Mouse (Mus musculus): ENCODE measurements around the gene Mrgpre. TPM values are rescaled to one million over a fixed set of nuclear protein-coding genes. Genes with fewer than 3 reads are reported as not detected.

Mrgpre gene
- total RNA-seq, 1 experiment from 2014 or later, result 2.7 TPM

DNA sequence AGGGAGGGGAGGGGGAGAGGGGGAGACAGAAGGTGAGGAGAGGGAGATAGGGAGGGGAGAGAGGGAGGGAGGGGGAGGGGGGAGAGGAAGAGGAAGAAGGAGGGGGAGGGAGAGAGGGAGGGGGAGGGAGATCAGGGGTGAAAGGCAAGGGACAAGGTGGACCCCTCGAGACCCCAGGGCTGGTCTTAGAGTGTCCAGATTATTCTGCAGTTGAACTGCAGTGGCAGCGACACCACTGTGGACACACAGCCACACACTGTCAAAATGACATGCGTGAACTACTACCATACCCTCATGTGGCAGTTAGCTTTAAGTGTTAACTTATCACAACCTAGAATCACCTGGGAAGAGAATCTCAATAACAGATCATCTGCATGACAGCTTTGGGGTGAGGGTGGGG is 35.3 kb downstream of the Mrgpre start:
- ATAC-seq (ENCODE audit: extremely low read depth, insufficient number of reproducible peaks, low FRiP score, poor library complexity, severe bottlenecking), result no peak

DNA sequence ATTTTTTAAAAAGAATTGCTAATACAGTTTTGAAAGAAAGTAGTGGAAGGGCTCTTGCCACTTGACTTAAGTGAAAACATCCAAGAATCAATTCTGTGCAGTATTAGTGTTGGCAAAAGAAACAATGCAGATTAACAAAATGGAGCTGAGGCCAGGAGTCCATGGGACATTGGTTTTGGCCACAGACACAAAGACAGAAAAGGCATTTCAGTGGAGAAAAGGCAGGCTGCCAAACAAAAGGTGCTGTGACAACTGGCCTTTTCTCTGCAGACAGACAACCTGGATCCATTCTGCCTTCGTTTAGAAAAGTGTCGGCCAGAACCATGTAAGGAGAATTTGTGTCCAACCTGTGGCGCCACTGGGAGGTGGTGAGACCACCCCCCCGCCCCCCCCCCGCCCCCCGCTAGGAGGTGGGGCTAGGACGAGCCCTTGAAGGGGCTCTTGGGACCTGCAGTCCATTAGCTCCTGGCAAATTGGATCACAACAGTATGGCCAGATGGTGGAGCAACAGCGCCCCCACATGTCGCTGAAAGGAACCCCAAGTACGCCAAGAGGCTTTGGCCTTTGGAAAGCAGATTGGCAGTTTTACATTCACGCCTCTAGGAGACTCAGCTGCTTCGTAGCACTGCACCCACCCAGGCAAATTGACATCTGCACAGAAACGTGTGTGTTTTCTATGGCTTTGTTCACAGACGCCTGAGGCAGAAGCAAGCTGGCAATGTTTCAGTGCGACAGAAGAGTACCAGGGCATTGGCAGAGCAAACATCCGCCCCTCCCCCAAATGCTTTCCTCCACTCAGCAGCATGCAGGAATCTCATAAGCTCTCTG is 36.0 kb downstream of the Mrgpre start:
- peak; percentile 71; the same call in 1 of the 2 replicates for ATAC-seq (ENCODE audit: extremely low read depth, insufficient number of reproducible peaks, low FRiP score, poor library complexity, severe bottlenecking)

DNA sequence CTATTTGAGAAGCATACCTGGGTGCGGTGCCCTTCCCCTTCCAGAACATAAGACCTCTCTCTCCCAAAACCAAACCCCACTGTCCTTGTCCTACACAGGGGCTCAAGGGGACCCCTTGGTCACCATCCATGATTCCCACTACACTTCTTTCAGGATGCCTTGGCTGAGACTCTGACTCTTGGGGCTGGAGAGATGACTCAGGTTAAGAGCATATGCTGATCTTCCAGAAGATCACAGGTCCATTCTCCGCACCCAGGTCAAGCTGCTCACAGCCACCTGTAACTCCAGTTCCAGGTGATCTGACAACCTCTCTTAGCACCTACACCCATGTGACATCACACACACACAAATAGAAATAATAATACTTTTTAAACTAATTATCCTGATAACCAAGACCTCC is 43.6 kb downstream of the Mrgpre start:
- ATAC-seq (ENCODE audit: extremely low read depth, insufficient number of reproducible peaks, low FRiP score, poor library complexity, severe bottlenecking), result no peak

DNA sequence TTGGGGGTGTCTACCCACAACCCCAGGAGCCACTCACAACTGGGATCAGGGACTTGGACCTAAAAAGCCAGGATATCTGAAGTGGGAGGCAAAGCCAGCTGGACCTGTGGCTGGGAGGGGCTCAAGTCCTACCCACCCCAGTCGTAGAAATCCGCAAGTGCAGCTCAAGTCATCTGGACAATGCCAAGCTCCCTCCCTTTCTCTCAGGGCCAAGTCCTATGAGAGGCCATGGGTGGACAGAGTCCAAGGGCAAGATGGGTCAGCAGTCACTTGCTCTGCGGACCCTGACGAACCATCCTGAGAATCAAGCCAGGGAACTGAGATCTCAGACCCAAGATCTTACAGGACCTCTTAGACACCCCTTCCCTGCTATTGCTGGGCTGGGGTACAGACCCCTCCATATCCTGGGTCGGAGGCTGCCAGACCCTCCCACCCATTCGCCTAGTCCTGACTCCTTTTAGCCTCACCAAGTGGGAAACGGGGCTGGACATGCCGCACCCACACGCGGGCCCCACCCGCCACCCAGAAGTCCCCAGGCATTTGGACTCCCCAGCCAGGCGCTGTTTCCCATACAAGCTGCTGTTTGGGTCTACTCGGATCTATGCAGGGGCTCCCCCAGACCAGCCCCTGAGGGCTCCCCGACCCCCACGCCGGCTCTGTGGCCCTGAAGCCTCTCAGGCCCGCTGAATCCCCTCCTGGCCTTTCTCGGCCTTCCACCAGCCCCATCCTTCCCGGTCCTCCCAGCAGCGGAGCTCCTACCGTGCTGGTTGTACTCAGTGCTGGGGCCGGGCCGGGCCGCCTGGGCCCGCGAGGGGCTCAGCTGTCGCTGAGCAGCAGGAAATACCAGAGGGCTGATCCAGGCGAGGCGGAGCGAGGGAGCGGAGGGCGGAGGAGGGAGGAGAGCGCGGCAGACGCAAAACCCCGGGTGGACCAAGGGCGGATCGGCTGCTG is 44.5 kb downstream of the Mrgpre start:
- ATAC-seq (ENCODE audit: extremely low read depth, insufficient number of reproducible peaks, low FRiP score, poor library complexity, severe bottlenecking), result no peak

DNA sequence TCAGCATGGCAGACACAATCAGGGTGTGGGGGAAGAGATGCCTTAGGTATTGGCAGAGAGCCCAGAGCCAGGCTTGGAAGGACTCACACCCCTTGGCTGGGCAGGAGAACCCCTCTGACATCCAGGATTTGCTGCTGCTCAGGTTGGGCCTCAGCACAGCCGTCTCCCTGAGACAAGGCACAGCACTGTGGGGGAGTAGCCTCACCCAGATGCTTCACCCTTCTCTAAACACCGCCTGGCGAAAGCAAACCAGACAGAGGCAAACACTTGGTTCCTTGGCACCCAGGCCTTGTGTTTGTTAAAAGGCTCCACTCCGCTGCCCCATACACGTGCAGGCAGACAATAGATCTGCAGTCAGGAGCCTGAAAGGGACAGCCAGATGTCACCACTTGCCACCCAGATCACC is 45.7 kb downstream of the Mrgpre start:
- no peak for ATAC-seq (ENCODE audit: extremely low read depth, insufficient number of reproducible peaks, low FRiP score, poor library complexity, severe bottlenecking)

DNA sequence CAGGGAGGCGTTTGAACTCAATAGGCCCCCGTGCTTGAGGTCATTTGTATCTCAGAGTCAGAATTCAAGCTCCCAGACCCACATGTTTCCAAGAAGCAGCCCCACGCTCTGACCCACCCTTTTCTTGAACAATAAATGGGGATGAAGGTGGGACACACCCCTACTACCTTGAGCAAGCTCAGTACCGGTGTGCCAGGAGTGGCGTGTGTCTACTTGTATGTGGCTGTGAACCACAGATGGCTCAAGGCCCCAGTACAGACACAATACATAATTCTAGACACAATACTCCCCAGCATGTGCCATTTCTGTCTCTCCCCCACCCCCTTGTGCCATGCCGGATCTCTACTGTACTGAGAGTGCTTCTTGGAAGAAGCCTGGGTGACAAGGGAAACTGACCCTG is 46.1 kb downstream of the Mrgpre start:
- no peak for ATAC-seq (ENCODE audit: extremely low read depth, insufficient number of reproducible peaks, low FRiP score, poor library complexity, severe bottlenecking)

DNA sequence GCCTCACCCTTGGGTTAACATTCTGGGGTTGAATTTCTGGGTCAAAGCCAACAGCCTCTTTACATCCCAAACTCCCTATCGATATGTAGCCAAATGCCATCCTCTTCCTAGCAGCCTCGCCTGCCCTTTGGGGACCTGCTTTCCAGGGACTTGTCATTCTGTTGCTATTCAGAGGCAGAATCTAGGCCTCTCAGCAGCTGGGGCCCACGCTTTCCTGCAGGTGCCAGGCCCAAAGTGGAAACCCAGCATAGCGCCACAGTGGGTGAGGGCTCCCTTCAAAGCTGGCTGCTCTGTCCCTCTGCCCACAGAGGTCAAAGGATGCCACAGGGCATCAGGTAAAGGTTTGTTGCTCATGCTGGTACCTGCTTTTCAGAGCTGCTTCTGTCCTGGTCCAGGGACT is 50.6 kb downstream of the Mrgpre start:
- no peak for ATAC-seq (ENCODE audit: extremely low read depth, insufficient number of reproducible peaks, low FRiP score, poor library complexity, severe bottlenecking)

DNA sequence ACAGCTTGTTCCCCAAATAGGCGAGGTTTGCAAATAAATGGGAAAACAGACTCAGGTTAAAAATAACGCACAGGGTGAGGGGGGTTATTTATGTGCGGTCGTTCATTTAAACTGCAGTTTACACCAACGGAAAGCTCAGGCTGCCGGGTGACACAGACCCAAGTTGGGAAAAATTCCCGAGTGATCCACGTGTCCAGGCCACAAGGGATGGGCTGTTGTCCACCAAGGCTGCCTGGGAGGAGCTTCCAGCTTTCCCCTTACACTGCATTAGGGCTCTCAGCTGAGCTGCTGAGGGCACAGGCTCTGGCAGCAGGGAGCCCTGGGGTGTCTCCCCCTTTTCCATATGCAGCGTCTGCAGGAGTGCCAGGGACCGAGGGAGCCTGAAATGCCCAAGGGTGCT is 54.4 kb downstream of the Mrgpre start:
- ATAC-seq (ENCODE audit: extremely low read depth, insufficient number of reproducible peaks, low FRiP score, poor library complexity, severe bottlenecking), result no peak

Other genes with a start within 250 kb of the Mrgpre start
- gene Nap1l4, start 235.4 kb downstream of the Mrgpre start, total RNA-seq (2017), result 110 and 117 TPM in 2 replicates
- 63.9 and 78.8 TPM in 2 replicates for gene Cars, start 184.4 kb downstream of the Mrgpre start, total RNA-seq (2017)
- 19.0 and 20.9 TPM in 2 replicates for gene Tnfrsf26, start 155.8 kb downstream of the Mrgpre start, total RNA-seq (2017)
- gene Tnfrsf22, start 134.8 kb downstream of the Mrgpre start, total RNA-seq (2017), result 2.1 TPM in 2 replicates
- 8.6 and 10.1 TPM in 2 replicates for gene Tnfrsf23, start 98.6 kb downstream of the Mrgpre start, total RNA-seq (2017)
- gene Osbpl5, start 27.5 kb downstream of the Mrgpre start, total RNA-seq (2017), result 27.0 and 36.1 TPM in 2 replicates
- not detected in 2 replicates for gene Mrgprg, start 17.5 kb downstream of the Mrgpre start, total RNA-seq (2017)
- gene Nadsyn1, start 38.3 kb upstream of the Mrgpre start, total RNA-seq (2017), result 14.5 and 21.8 TPM in 2 replicates
- gene Dhcr7, start 38.6 kb upstream of the Mrgpre start, total RNA-seq (2017), result 6.9 and 10.1 TPM in 2 replicates
- not detected in 2 replicates for gene Gm498, start 82.3 kb upstream of the Mrgpre start, total RNA-seq (2017)
- not detected in 2 replicates for gene Shank2, start 217.4 kb upstream of the Mrgpre start, total RNA-seq (2017)

Data from neutrophil, adult 5-6 weeks (primary cell).